20 mouse cellular contexts compared by ENCODE assay signal in the genomic region with DNA sequence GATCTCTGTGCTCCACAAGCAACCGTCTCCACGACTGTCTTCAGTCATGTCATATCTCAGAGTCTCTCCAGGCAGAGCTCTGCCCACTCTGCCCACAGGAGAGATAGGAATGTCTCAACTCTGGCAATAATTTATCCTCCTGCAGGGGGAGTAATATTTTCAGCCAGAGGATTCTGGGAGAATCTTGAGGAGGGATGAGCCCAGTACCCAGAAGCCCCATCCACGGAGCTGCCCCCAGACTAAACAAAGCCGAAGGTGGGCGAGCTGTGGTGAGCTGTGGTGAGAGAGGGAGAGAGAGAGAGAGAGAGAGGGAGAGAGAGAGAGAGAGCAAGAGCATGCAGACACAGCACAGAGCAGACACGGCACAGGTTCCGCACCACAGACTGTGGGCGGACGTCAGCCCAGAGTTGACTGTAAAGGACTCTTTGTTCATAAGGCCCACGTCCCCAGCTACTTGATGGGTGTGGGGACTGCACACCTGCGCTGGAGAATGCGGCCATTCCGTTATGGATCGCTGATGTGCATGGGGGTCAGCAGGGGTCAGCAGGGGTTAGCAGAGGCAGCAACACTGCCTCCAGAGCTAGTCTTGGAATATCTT.
DNase-seq lines count a peak whose midpoint lies in the region; ATAC-seq and TF ChIP-seq lines count a peak whose summit lies in the region.
"Had no signal": no experiment of that assay in that cellular context is flagged by ENCODE, and none has a peak within 500 bp of the region (broad histone marks: within the 10 kb centered on the region; RNA-seq: fewer than 3 reads in every experiment).

No protein-coding gene starts in this region.

- no peak for ATAC-seq in heart, postnatal 0 days (ENCODE audit: insufficient read depth, low read depth)
- ATAC-seq in lung, postnatal 0 days, result no peak
- no peak for ATAC-seq in stomach, postnatal 0 days (ENCODE audit: low FRiP score, low TSS enrichment)
- ATAC-seq: forebrain, embryonic 14.5 days had no signal

- no peak for TF ChIP-seq EP300 in heart, postnatal 0 days (IDR thresholded peaks at IDR 0.05; ENCODE audit: low read depth)
- no peak for TF ChIP-seq EP300 in lung, postnatal 0 days (IDR thresholded peaks at IDR 0.05)
- no peak for TF ChIP-seq EP300 in stomach, postnatal 0 days (optimal IDR thresholded peaks at IDR 0.05)

- no peaks in the 10 kb centered on the region for H3K9me3 ChIP-seq in heart, postnatal 0 days (replicated peaks; ENCODE audit: control insufficient read depth, low read length)
- H3K9me3 ChIP-seq in lung, postnatal 0 days (ENCODE audit: low read length), result no peaks in the 10 kb centered on the region
- H3K9me3 ChIP-seq in stomach, postnatal 0 days (ENCODE audit: control insufficient read depth, low read length), result no peaks in the 10 kb centered on the region
- H3K9me3 ChIP-seq: embryonic facial prominence, embryonic 12.5 days; heart, embryonic 12.5 days; neural tube, embryonic 15.5 days had no signal

- H3K4me3 ChIP-seq in heart, postnatal 0 days (ENCODE audit: low read depth, low read length), result no peak overlapping the region
- H3K4me3 ChIP-seq in layer of hippocampus, adult 2 months, result no peak overlapping the region
- no peak overlapping the region for H3K4me3 ChIP-seq in lung, postnatal 0 days (ENCODE audit: low read depth, low read length)
- no peak overlapping the region for H3K4me3 ChIP-seq in lung, adult 2 months (replicated peaks; ENCODE audit: extremely low read depth, low read depth, low read length)
- H3K4me3 ChIP-seq in stomach, postnatal 0 days (ENCODE audit: low read depth, low read length), result no peak overlapping the region
- H3K4me3 ChIP-seq: embryonic facial prominence, embryonic 12.5 days; erythroblast, embryonic 14.5 days; heart, embryonic 12.5 days; neural tube, embryonic 15.5 days had no signal

- peak; percentile 18; the same call in 1 of the 2 replicates for TF ChIP-seq CTCF in heart, postnatal 0 days (IDR thresholded peaks at IDR 0.05; ENCODE audit: low read depth)
- peak; percentile 54 for TF ChIP-seq CTCF in layer of hippocampus, adult 2 months (conservative IDR thresholded peaks at IDR 0.05)
- peak; percentile 23; the same call in 1 of the 2 replicates for TF ChIP-seq CTCF in lung, postnatal 0 days (IDR thresholded peaks at IDR 0.05)
- TF ChIP-seq CTCF in lung, adult 2 months (IDR thresholded peaks at IDR 0.05; ENCODE audit: insufficient read depth, low read length), result no peak
- peak; percentile 18 for TF ChIP-seq CTCF in stomach, postnatal 0 days (IDR thresholded peaks at IDR 0.05; ENCODE audit: low read depth)

- H3K4me1 ChIP-seq in heart, postnatal 0 days (ENCODE audit: control insufficient read depth, insufficient read depth), result peaks cover 14% of the 10 kb centered on the region; the same call in 1 of the 2 replicates
- H3K4me1 ChIP-seq in lung, postnatal 0 days (ENCODE audit: insufficient read depth, low read depth, low read length), result no peaks in the 10 kb centered on the region
- H3K4me1 ChIP-seq in lung, adult 2 months (ENCODE audit: control insufficient read depth, insufficient read depth, low read length), result no peaks in the 10 kb centered on the region
- no peaks in the 10 kb centered on the region for H3K4me1 ChIP-seq in stomach, postnatal 0 days (replicated peaks; ENCODE audit: control insufficient read depth, insufficient read depth)

- H3K27me3 ChIP-seq in heart, postnatal 0 days (ENCODE audit: control insufficient read depth, insufficient read depth, low read length), result no peaks in the 10 kb centered on the region
- H3K27me3 ChIP-seq in lung, postnatal 0 days (replicated peaks; ENCODE audit: insufficient read depth, low read length), result no peaks in the 10 kb centered on the region
- H3K27me3 ChIP-seq in stomach, postnatal 0 days (ENCODE audit: control insufficient read depth, insufficient read depth, low read length), result no peaks in the 10 kb centered on the region

- no peaks in the 10 kb centered on the region for H3K36me3 ChIP-seq in heart, postnatal 0 days (replicated peaks; ENCODE audit: control insufficient read depth, insufficient read depth, low read length)
- H3K36me3 ChIP-seq in lung, postnatal 0 days (ENCODE audit: insufficient read depth, low read length), result no peaks in the 10 kb centered on the region
- no peaks in the 10 kb centered on the region for H3K36me3 ChIP-seq in stomach, postnatal 0 days (ENCODE audit: control insufficient read depth, insufficient read depth, low read length)
- H3K36me3 ChIP-seq: embryonic facial prominence, embryonic 12.5 days; heart, embryonic 12.5 days; neural tube, embryonic 15.5 days had no signal

- no peak for TF ChIP-seq POLR2A in lung, adult 2 months (IDR thresholded peaks at IDR 0.05; ENCODE audit: borderline replicate concordance, extremely low read depth, low read depth, low read length)

- no peak overlapping the region for H3K9ac ChIP-seq in heart, postnatal 0 days (replicated peaks; ENCODE audit: low read depth, low read length)
- no peak overlapping the region for H3K9ac ChIP-seq in lung, postnatal 0 days (replicated peaks; ENCODE audit: low read depth)
- H3K9ac ChIP-seq in stomach, postnatal 0 days (ENCODE audit: low read length), result no peak overlapping the region
- H3K9ac ChIP-seq: embryonic facial prominence, embryonic 12.5 days; heart, embryonic 12.5 days; neural tube, embryonic 15.5 days had no signal

- H3K27ac ChIP-seq in heart, postnatal 0 days (ENCODE audit: low read depth), result no peak overlapping the region
- H3K27ac ChIP-seq in layer of hippocampus, adult 2 months, result no peak overlapping the region
- H3K27ac ChIP-seq in lung, postnatal 0 days (ENCODE audit: low read length), result no peak overlapping the region
- H3K27ac ChIP-seq in stomach, postnatal 0 days (replicated peaks), result no peak overlapping the region
- H3K27ac ChIP-seq: embryonic facial prominence, embryonic 12.5 days; neural tube, embryonic 15.5 days had no signal

- DNase-seq in heart, postnatal 0 days (ENCODE audit: low spot score), result no peak
- no peak for DNase-seq in heart, postnatal 4 days
- DNase-seq in layer of hippocampus, adult 2 months (ENCODE audit: low spot score in 2 of 2), result no peak
- DNase-seq in layer of hippocampus, adult 18-20 months (ENCODE audit: low spot score in 2 of 2), result no peak
- DNase-seq in lung, postnatal 0 days (ENCODE audit: low spot score), result no peak
- no peak for DNase-seq in lung, adult 2 months
- no peak for DNase-seq in stomach, postnatal 0 days (ENCODE audit: low spot score)
- DNase-seq in cerebellum, postnatal 36 days, result no peak
- DNase-seq: cerebellum, adult 2 months; gastrocnemius, postnatal 36 days; kidney, postnatal 10 days; left cerebral cortex, postnatal 4 days; lung, adult 18-20 months; midbrain, embryonic 14.5 days had no signal

- 67% methylated on average over 14 of the region's 14 CpGs for WGBS in heart, postnatal 0 days
- 56% methylated on average over 14 of the region's 14 CpGs for WGBS in lung, postnatal 0 days
- 67% methylated on average over 14 of the region's 14 CpGs for WGBS in lung, adult 2 months
- 67% methylated on average over 14 of the region's 14 CpGs for WGBS in stomach, postnatal 0 days

- no peak overlapping the region for H3K4me2 ChIP-seq in heart, postnatal 0 days (ENCODE audit: low read depth, low read length)
- H3K4me2 ChIP-seq in lung, postnatal 0 days (replicated peaks; ENCODE audit: low read depth, low read length), result no peak overlapping the region
- H3K4me2 ChIP-seq in stomach, postnatal 0 days (replicated peaks; ENCODE audit: low read depth), result no peak overlapping the region
- H3K4me2 ChIP-seq: embryonic facial prominence, embryonic 12.5 days; heart, embryonic 12.5 days; liver, embryonic 11.5 days; neural tube, embryonic 15.5 days had no signal
